Mouse (Mus musculus) hindbrain, postnatal 0 days (tissue): ENCODE measurements around the gene Zfp697. TPM values are rescaled to one million over a fixed set of nuclear protein-coding genes. Genes with fewer than 3 reads are reported as not detected.
"Not testable (repeated sequence)": the region's sequence is repeated elsewhere in the genome, so short reads cannot be mapped to it uniquely, and the experiment has no call there.

Experiments used
- ATAC-seq: fragments of 200-750 bp; cut with Nextera tagmentation; 2 replicates; pipeline ENCODE4 v1.8.0; 2017; ENCODE audit warnings: mild to moderate bottlenecking, moderate TSS enrichment, moderate library complexity
- DNase-seq: peaks from one replicate; pipeline ENCODE4 v3.0.0-alpha.2; 2015; ENCODE audit warnings: low spot score
- H3K27ac ChIP-seq: fragments of 300-500 bp; sonication (generic); 2 replicates; pipeline ENCODE4 v1.5.1; 2014; ENCODE audit warnings: mild to moderate bottlenecking
- H3K27me3 ChIP-seq: fragments of 300-500 bp; sonication (generic); 2 replicates; pipeline ENCODE4 v1.6.1; 2014; ENCODE audit warnings: low read length, mixed read lengths; ENCODE audit not compliant: insufficient read depth
- H3K36me3 ChIP-seq: fragments of 300-500 bp; sonication (generic); 2 replicates; pipeline ENCODE4 v1.6.1; 2014; ENCODE audit warnings: low read length, mixed read lengths; ENCODE audit not compliant: insufficient read depth
- H3K4me1 ChIP-seq: fragments of 300-500 bp; sonication (generic); 2 replicates; pipeline ENCODE4 v1.6.1; 2014; ENCODE audit warnings: antibody characterized with exemption, low read length, mixed read lengths; ENCODE audit not compliant: insufficient read depth
- H3K4me2 ChIP-seq: fragments of 300-500 bp; sonication (generic); 2 replicates; pipeline ENCODE4 v1.6.1; 2014; ENCODE audit warnings: low read depth, mild to moderate bottlenecking, low read length, moderate library complexity, mixed read lengths
- H3K4me3 ChIP-seq: fragments of 300-500 bp; sonication (generic); 2 replicates; pipeline ENCODE4 v1.5.1; 2014; ENCODE audit warnings: low read length
- H3K9ac ChIP-seq: fragments of 300-500 bp; sonication (generic); replicated peaks from 2 replicates; pipeline ENCODE4 v1.6.1; 2014; ENCODE audit warnings: mild to moderate bottlenecking, low read length, moderate library complexity, mixed read lengths
- H3K9me3 ChIP-seq: fragments of 300-500 bp; sonication (generic); 2 replicates; pipeline ENCODE4 v1.6.1; 2016; ENCODE audit warnings: low read length, mixed read lengths
- CTCF ChIP-seq: IDR thresholded peaks from 2 replicates; pipeline ENCODE4 v1.5.1; 2016; ENCODE audit warnings: antibody characterized with exemption, control low read depth, low read depth
- WGBS: fragments of 180-500 bp; shearing (Covaris S2); extraction: QIAGEN DNeasy Blood & Tissue Kit; methylation state at CpG from one replicate; pipeline ENCODE4 v1.1.7; 2014; 5-methylcytosine and 5-hydroxymethylcytosine counted together
- polyA plus RNA-seq: library from polyadenylated mRNA; unstranded; fragments of >200 nt; fragmentation: Nextera tagmentation; extraction: Ambion mirVana; gene quantifications from 2 replicates; pipeline ENCODE4 v1.2.1, GENCODE M21; 2015
- total RNA-seq: library from RNA; depleted of rRNA; stranded (reverse); fragments of >200 nt; gene quantifications from 2 replicates; pipeline ENCODE4 v1.2.3, GENCODE M21; 2014

Gene Zfp697
- total and polyA plus RNA-seq, 2 experiments from 2014 or later = 15.3 to 29.6 TPM

DNA sequence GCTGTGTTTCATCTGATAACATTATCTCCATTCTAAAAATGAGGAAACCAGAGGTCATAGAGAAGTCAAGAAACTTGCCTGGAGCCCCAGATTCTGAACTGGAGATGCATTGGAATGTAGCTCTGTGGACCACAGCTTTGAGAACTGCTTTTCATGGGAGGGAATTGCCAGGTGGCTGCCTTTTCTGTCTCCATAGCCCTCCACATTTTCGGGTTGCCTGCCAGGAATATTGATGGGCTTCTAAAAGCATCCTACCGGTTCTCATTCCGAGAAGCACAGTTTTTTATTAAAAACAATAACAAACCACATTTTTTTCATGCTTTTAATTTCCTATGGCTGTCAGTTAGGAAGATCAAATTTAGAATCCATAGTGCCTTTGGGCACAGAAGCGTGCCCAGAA lies 4.8 kb downstream of the Zfp697 start:
- Histone ChIP-seq H3K4me3 (no peak overlapping the region), H3K9ac (no peak overlapping the region), H3K4me1 (peaks cover 12% of the 10 kb centered on the region; the same call in 1 of the 2 replicates), H3K27me3 (no peaks in the 10 kb centered on the region), H3K9me3 (no peaks in the 10 kb centered on the region), H3K27ac (no peak overlapping the region), H3K36me3 (no peaks in the 10 kb centered on the region), H3K4me2 (no peak overlapping the region)
- no peak for DNase-seq
- 41% methylated on average over 4 of the region's 4 CpGs for WGBS
- no peak for TF ChIP-seq CTCF
- no peak for ATAC-seq

DNA sequence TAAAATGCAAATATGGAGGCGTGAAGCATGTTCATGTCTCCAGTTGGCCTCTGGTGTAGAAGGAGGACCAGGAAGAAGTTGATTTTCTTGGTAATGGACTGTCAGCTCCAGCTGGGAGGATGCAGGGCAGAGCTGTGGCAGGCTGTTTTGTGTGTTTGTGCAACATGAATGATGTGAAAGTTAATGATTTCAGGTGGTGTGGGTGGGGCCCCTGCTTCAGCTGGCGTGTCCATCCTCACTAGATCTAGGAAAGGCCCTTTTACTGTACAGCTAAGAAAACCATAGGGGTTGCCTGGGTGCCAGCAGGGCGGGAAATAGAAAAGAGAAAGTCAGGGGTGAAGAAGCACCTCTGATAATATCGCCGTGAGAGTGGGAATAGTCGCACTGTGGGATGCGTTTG lies 5.5 kb downstream of the Zfp697 start:
- WGBS = 72% methylated on average over 7 of the region's 7 CpGs
- Histone ChIP-seq H3K36me3 (no peaks in the 10 kb centered on the region), H3K9me3 (no peaks in the 10 kb centered on the region), H3K9ac (no peak overlapping the region), H3K4me2 (no peak overlapping the region), H3K4me3 (no peak overlapping the region), H3K27ac (no peak overlapping the region), H3K27me3 (no peaks in the 10 kb centered on the region), H3K4me1 (peaks cover 12% of the 10 kb centered on the region; the same call in 1 of the 2 replicates)
- DNase-seq = no peak
- no peak for TF ChIP-seq CTCF
- no peak for ATAC-seq

DNA sequence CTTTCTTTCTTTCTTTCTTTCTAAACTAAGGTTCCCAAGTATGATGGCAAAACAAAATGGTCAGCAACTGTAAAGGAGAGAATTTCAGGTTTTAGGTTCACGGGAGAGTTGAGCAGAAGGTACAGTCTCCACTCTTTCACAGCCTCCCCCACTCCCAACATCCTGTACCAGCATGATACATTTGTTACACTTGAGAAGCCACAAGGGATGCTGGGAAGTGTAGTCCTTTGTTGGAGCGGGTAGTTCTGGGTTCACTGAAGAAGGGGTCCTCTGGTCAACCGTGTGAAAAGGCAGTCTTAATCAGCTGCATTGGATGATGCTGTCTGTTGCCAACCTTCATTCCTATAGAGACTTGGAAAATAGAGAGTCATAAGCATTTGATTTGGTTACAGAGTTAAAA lies 7.0 kb downstream of the Zfp697 start:
- no peak overlapping the region for H3K27ac ChIP-seq
- no peaks in the 10 kb centered on the region for H3K9me3 ChIP-seq
- 0 out of 2 replicates have a peak, but pooled peaks cover 4% of the 10 kb centered on the region for H3K4me1 ChIP-seq
- no peak overlapping the region for H3K4me3 ChIP-seq
- H3K27me3 ChIP-seq = no peaks in the 10 kb centered on the region
- no peaks in the 10 kb centered on the region for H3K36me3 ChIP-seq
- DNase-seq (peak; percentile 44), ATAC-seq (peak; percentile 58; the same call in 1 of the 2 replicates)
- WGBS = 55% methylated on average over 3 of the region's 3 CpGs
- no peak overlapping the region for H3K4me2 ChIP-seq
- no peak overlapping the region for H3K9ac ChIP-seq
- no peak for TF ChIP-seq CTCF

DNA sequence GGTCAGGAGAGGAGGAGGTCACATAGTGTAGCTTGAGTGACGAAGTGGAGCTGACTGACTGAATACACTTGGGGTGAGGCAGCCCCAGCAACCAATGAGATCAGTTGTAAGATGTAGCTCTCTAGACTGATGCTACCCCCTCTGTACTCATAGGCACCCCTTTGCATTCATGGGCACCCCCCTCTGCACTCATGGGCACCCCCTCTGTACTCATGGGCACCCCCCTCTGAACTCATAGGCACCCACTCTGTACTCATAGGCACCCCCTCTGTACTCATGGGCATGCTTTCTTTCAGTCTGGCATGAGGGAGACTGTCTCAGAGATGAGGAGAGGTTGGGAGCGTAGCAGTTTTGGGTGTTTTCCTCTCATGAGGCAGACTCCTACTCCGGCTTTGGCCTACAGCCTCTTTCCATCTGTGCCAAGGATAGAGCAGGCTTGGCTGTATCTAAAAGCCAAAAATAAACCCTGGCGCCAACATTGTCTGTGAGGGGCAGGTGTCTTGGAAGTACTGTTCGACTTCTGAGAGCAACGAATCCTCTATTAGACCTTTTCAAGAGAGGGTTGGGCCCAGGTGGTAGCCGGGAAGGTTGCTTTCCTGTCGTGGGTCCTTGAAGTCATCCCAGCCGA lies 22.1 kb downstream of the Zfp697 start:
- 80% methylated on average over 7 of the region's 9 CpGs for WGBS
- not testable (repeated sequence) for H3K27me3 ChIP-seq, DNase-seq, H3K36me3 ChIP-seq, H3K4me3 ChIP-seq, H3K4me2 ChIP-seq, H3K27ac ChIP-seq, H3K4me1 ChIP-seq, H3K9ac ChIP-seq, H3K9me3 ChIP-seq
- 0 out of 2 replicates have a peak, but pooled peaks have one; percentile 28 for ATAC-seq

DNA sequence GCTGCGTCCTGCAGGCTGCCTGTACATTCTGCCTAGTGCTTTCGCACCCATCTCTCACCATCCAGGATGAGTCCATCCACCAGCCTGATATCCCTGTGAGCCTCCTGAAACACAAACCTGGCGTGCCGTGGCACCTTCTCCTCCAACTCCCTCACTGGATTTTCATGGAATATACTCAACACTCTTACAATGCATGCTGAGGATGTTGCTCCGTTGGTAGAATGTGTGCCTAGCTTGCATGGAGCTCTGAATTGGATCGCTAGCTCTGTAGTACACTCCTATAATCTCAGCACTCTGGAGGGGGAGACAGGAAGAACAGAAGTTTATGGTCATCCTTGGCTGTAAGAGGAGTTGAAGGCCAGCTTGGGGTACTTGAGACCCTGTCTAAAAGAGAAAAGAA lies 23.6 kb downstream of the Zfp697 start:
- 58% methylated on average over 4 of the region's 6 CpGs for WGBS

DNA sequence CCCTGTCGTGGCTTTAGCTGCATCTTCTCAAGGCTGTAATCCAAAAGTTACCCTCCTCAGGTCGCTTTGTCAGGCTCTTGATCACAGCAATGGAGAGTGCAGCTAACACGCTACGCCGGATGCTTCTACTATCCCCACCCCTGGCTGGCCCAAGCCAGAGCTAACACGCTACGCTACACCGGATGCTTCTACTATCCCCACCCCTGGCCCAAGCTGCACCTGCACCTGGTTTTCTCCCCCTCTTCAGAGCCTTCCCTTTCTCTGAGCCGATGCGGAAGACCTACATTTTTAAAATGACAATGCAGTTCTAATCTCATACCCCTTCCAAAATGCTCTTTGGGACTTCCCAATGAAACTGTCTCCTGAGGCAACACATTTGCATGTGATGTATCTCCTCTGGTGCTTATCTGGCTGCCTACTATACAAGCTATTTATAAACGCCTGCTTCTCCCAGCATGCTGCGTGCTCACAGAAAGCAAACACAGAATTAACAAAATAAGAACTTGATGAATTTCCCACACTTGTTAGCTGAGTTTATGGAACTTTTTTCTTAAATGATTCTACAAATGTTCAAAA lies 24.4 kb downstream of the Zfp697 start:
- not testable (repeated sequence) for H3K9me3 ChIP-seq, H3K4me3 ChIP-seq, ATAC-seq, H3K27me3 ChIP-seq, H3K9ac ChIP-seq, H3K4me1 ChIP-seq, H3K4me2 ChIP-seq, H3K36me3 ChIP-seq, DNase-seq
- H3K27ac ChIP-seq = 0 out of 2 replicates have a peak overlapping the region, but pooled peaks have one; percentile 15
- WGBS = 64% methylated on average over 12 of the region's 12 CpGs

More for the DNA sequence above, 23.6 kb downstream of the Zfp697 start:
- H3K4me2 ChIP-seq, DNase-seq, H3K27me3 ChIP-seq, H3K4me3 ChIP-seq, H3K9ac ChIP-seq, ATAC-seq, H3K4me1 ChIP-seq, H3K36me3 ChIP-seq, H3K9me3 ChIP-seq: not testable (repeated sequence)
- 0 out of 2 replicates have a peak overlapping the region, but pooled peaks have one; percentile 15 for H3K27ac ChIP-seq

DNA sequence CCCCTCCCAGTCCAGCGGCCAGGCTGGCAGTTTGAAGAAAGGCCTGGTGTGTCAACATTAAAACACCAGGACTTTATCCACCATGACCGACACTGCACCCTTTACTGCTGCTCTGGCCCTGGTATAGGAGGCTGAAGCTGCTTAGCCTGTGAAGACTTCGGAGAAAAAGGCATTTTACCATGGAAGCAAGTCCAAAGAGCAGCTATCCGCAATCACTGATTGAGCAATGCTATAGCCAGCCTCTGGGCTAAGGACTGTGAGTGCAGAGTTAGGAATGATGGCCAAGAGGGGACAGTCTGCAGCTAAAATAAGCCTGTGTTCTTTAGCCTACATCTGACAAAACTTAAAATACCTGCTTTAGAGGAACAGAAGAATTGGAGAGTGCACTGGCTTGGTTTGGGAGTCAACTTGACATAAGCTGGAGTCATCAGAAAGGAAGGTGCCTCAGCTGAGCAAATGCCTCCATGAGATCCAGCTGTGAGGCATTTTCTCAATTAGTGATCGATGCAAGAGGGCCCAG lies 25.1 kb downstream of the Zfp697 start:
- 60% methylated on average over 5 of the region's 5 CpGs for WGBS
- H3K9me3 ChIP-seq, DNase-seq, H3K36me3 ChIP-seq, H3K4me2 ChIP-seq, H3K4me1 ChIP-seq, H3K4me3 ChIP-seq, H3K27ac ChIP-seq, ATAC-seq, H3K27me3 ChIP-seq, H3K9ac ChIP-seq: not testable (repeated sequence)

DNA sequence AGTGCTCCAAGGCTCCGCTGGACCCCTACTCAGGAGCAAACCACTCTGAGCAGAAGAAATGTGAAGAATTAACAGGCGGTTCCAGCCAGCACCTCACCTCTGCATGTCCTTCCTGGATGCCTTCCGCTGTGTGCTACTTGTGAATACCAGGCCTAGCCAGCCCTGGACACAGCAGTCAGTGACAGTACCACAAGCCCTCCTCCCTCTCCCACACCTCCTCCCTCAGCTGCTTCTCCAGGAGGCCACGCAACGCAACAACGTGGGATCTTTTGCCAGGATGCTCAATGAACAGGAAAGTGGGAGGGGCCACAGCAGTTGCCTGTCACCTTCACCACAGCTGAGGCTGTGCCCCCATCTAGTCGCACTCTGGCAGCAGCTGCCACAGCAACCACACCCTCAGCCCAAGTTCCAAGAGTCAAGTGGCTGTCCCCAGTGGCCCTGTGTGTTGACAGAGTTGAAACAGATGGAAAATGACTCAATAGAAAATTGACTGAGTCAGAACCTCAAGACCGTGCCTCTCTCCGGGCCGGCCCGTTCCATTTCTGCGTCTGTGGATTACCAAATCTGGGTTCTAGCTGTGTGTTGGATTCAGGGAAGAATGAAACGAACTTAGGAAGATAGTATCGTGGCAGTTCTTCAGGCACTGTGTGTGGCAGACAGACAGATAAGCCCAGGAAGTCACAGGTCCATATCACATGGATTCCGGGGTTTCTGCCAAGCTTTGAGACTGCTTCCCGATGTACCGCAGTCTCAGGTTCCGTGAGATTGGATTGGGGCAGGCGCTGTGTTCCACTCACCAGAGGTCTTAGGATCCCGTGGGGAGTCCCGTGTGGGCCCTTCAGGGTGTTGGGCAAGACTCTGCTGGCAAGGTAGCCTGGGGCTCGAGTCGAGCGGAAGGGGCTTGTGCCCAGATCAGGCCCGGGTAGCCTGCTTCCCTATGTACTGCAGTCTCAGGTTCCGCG lies 28.6 kb downstream of the Zfp697 start:
- H3K4me2 ChIP-seq, DNase-seq, H3K9me3 ChIP-seq, H3K27ac ChIP-seq, H3K9ac ChIP-seq, H3K4me1 ChIP-seq, H3K36me3 ChIP-seq, H3K27me3 ChIP-seq, H3K4me3 ChIP-seq: not testable (repeated sequence)
- ATAC-seq = peak; percentile 57; the same call in 1 of the 2 replicates
- 83% methylated on average over 16 of the region's 27 CpGs for WGBS
